8 mouse cellular contexts compared by ENCODE assay signal in genomic region chr4:133095734-133096065, GRCm38 (mm10). TPM values are rescaled to one million over a fixed set of nuclear protein-coding genes. Genes with fewer than 3 reads are reported as not detected.
DNase-seq lines count a peak whose midpoint lies in the region; ATAC-seq and TF ChIP-seq lines count a peak whose summit lies in the region.
"Not testable (repeated sequence)": the region's sequence is repeated elsewhere in the genome, so short reads cannot be mapped to it uniquely, and the experiment has no call there.

No protein-coding gene starts in this region.

- peaks cover 47% of the 10 kb centered on the region for H3K4me1 ChIP-seq in embryonic facial prominence, embryonic 14.5 days (ENCODE audit: control insufficient read depth, insufficient read depth, low read length)
- H3K4me1 ChIP-seq in heart, adult 2 months (ENCODE audit: control insufficient read depth, insufficient read depth, low read length) = peaks cover 25% of the 10 kb centered on the region
- peaks cover 31% of the 10 kb centered on the region for H3K4me1 ChIP-seq in hindbrain, embryonic 14.5 days (replicated peaks; ENCODE audit: control insufficient read depth, insufficient read depth, low read length)
- H3K4me1 ChIP-seq in kidney, postnatal 0 days (replicated peaks; ENCODE audit: insufficient read depth, low read length) = peaks cover 45% of the 10 kb centered on the region
- peaks cover 46% of the 10 kb centered on the region for H3K4me1 ChIP-seq in liver, embryonic 15.5 days (replicated peaks)
- H3K4me1 ChIP-seq in midbrain, embryonic 14.5 days (ENCODE audit: control insufficient read depth, insufficient read depth, low read length) = peaks cover 40% of the 10 kb centered on the region
- H3K4me1 ChIP-seq in spleen, adult 2 months (ENCODE audit: control insufficient read depth, insufficient read depth, insufficient read length) = peaks cover 49% of the 10 kb centered on the region

- DNase-seq in R1 (ENCODE audit: low read depth, low spot score) = peak; percentile 83
- not testable (repeated sequence) for DNase-seq in embryonic facial prominence, embryonic 14.5 days (ENCODE audit: low spot score); heart, adult 2 months; hindbrain, embryonic 14.5 days (ENCODE audit: low spot score); spleen, adult 2 months (ENCODE audit: low read depth in 1 of 2, low spot score in 2 of 2)
- peak; percentile 67 for DNase-seq in kidney, postnatal 0 days (ENCODE audit: low spot score)
- peak; percentile 70 for DNase-seq in midbrain, embryonic 14.5 days

- H3K4me3 ChIP-seq in embryonic facial prominence, embryonic 14.5 days (ENCODE audit: low read depth, low read length) = 0 out of 2 replicates have a peak overlapping the region, but pooled peaks have one; percentile 9
- H3K4me3 ChIP-seq in heart, adult 2 months = peak overlapping the region; percentile 29; the same call in 1 of the 2 replicates
- H3K4me3 ChIP-seq in hindbrain, embryonic 14.5 days (replicated peaks; ENCODE audit: low read length) = 0 out of 2 replicates have a peak overlapping the region, but pooled peaks have one; percentile 7
- H3K4me3 ChIP-seq in kidney, postnatal 0 days (replicated peaks; ENCODE audit: low read depth, low read length) = peak overlapping the region; percentile 9; the same call in 1 of the 2 replicates
- peak overlapping the region; percentile 11; the same call in 1 of the 2 replicates for H3K4me3 ChIP-seq in liver, embryonic 15.5 days (replicated peaks)
- not testable (repeated sequence) for H3K4me3 ChIP-seq in midbrain, embryonic 14.5 days (replicated peaks; ENCODE audit: low read depth, low read length)
- H3K4me3 ChIP-seq in spleen, adult 2 months (ENCODE audit: extremely low read depth, insufficient read depth, insufficient read length) = peak overlapping the region; percentile 44

- not testable (repeated sequence) for TF ChIP-seq POLR2A in heart, adult 2 months (IDR thresholded peaks at IDR 0.05; ENCODE audit: insufficient read depth, low read depth, low read length); spleen, adult 2 months (IDR thresholded peaks at IDR 0.05; ENCODE audit: low read depth, low read length)

- 10% methylated on average over 2 of the region's 3 CpGs for WGBS in embryonic facial prominence, embryonic 14.5 days
- WGBS in heart, adult 2 months = 8% methylated on average over 3 of the region's 3 CpGs
- 13% methylated on average over 3 of the region's 3 CpGs for WGBS in hindbrain, embryonic 14.5 days
- 14% methylated on average over 3 of the region's 3 CpGs for WGBS in kidney, postnatal 0 days
- 48% methylated on average over 3 of the region's 3 CpGs for WGBS in liver, embryonic 15.5 days (ENCODE audit: insufficient replicate concordance)
- 2% methylated on average over 3 of the region's 3 CpGs for WGBS in midbrain, embryonic 14.5 days
- WGBS in spleen, adult 2 months = 49% methylated on average over 3 of the region's 3 CpGs

- H3K4me2 ChIP-seq in embryonic facial prominence, embryonic 14.5 days (ENCODE audit: low read depth, low read length) = peak overlapping the region; percentile 41
- H3K4me2 ChIP-seq in hindbrain, embryonic 14.5 days (replicated peaks) = peak overlapping the region; percentile 42
- H3K4me2 ChIP-seq in kidney, postnatal 0 days (ENCODE audit: low read length) = peak overlapping the region; percentile 30
- H3K4me2 ChIP-seq in liver, embryonic 15.5 days = peak overlapping the region; percentile 38
- peak overlapping the region; percentile 37 for H3K4me2 ChIP-seq in midbrain, embryonic 14.5 days (ENCODE audit: low read length)

- not testable (repeated sequence) for TF ChIP-seq CTCF in heart, adult 2 months (IDR thresholded peaks at IDR 0.05); kidney, postnatal 0 days (IDR thresholded peaks at IDR 0.05; ENCODE audit: low read depth); spleen, adult 2 months (IDR thresholded peaks at IDR 0.05; ENCODE audit: extremely low read depth, insufficient read depth, insufficient read length, insufficient replicate concordance)

- not testable (repeated sequence) for TF ChIP-seq EP300 in heart, adult 2 months (IDR thresholded peaks at IDR 0.05; ENCODE audit: insufficient read depth, low read depth, low read length)

- H3K9ac ChIP-seq in embryonic facial prominence, embryonic 14.5 days (ENCODE audit: low read depth, low read length); liver, embryonic 15.5 days; midbrain, embryonic 14.5 days (replicated peaks; ENCODE audit: low read length): not testable (repeated sequence)
- peak overlapping the region; percentile 12 for H3K9ac ChIP-seq in heart, adult 2 months (ENCODE audit: low read depth, low read length)
- H3K9ac ChIP-seq in hindbrain, embryonic 14.5 days = peak overlapping the region; percentile 39; the same call in 1 of the 2 replicates
- H3K9ac ChIP-seq in kidney, postnatal 0 days (ENCODE audit: low read depth, low read length) = peak overlapping the region; percentile 44; the same call in 1 of the 2 replicates

- H3K79me2 ChIP-seq in heart, adult 2 months (replicated peaks; ENCODE audit: control insufficient read depth, insufficient read depth, low read length) = not testable (repeated sequence)

- not testable (repeated sequence) for H3K27me3 ChIP-seq in embryonic facial prominence, embryonic 14.5 days (replicated peaks; ENCODE audit: control insufficient read depth, insufficient read depth, low read length); heart, adult 2 months (ENCODE audit: control insufficient read depth, insufficient read depth, low read length); hindbrain, embryonic 14.5 days (ENCODE audit: control insufficient read depth, insufficient read depth, low read length); kidney, postnatal 0 days (ENCODE audit: insufficient read depth, low read length); midbrain, embryonic 14.5 days (ENCODE audit: control insufficient read depth, insufficient read depth, low read length); spleen, adult 2 months (ENCODE audit: control insufficient read depth, insufficient read depth, low read length)
- peaks cover 50% of the 10 kb centered on the region for H3K27me3 ChIP-seq in liver, embryonic 15.5 days

- H3K9me3 ChIP-seq in embryonic facial prominence, embryonic 14.5 days (ENCODE audit: control insufficient read depth, low read length); hindbrain, embryonic 14.5 days (ENCODE audit: control insufficient read depth, low read length); kidney, postnatal 0 days (replicated peaks; ENCODE audit: low read length); liver, embryonic 15.5 days (replicated peaks); midbrain, embryonic 14.5 days (ENCODE audit: control insufficient read depth, low read length): not testable (repeated sequence)

- not testable (repeated sequence) for ATAC-seq in embryonic facial prominence, embryonic 14.5 days (ENCODE audit: low read depth); hindbrain, embryonic 14.5 days (ENCODE audit: low FRiP score); kidney, postnatal 0 days (replicated peaks; ENCODE audit: low FRiP score, low read depth); liver, embryonic 15.5 days (ENCODE audit: insufficient read depth); midbrain, embryonic 14.5 days (ENCODE audit: low FRiP score, low TSS enrichment)

- peak overlapping the region; percentile 59 for H3K27ac ChIP-seq in embryonic facial prominence, embryonic 14.5 days (replicated peaks; ENCODE audit: low read depth, low read length)
- H3K27ac ChIP-seq in heart, adult 2 months = peak overlapping the region; percentile 69
- H3K27ac ChIP-seq in hindbrain, embryonic 14.5 days = peak overlapping the region; percentile 87
- H3K27ac ChIP-seq in kidney, postnatal 0 days = peak overlapping the region; percentile 94
- H3K27ac ChIP-seq in liver, embryonic 15.5 days (replicated peaks) = 0 out of 2 replicates have a peak overlapping the region, but pooled peaks have one; percentile 29
- H3K27ac ChIP-seq in midbrain, embryonic 14.5 days (replicated peaks; ENCODE audit: low read depth, low read length) = peak overlapping the region; percentile 86
- H3K27ac ChIP-seq in spleen, adult 2 months (ENCODE audit: insufficient read depth, low read length) = peak overlapping the region; percentile 61

- intact Hi-C loops in heart, adult 2 months (cut with DNase I) = not testable (repeated sequence)

- not testable (repeated sequence) for H3K36me3 ChIP-seq in embryonic facial prominence, embryonic 14.5 days (ENCODE audit: control insufficient read depth, insufficient read depth, low read length); heart, adult 2 months (ENCODE audit: control insufficient read depth, insufficient read depth, low read length); hindbrain, embryonic 14.5 days (replicated peaks; ENCODE audit: control insufficient read depth, insufficient read depth); kidney, postnatal 0 days (ENCODE audit: insufficient read depth, low read length); liver, embryonic 15.5 days (replicated peaks); midbrain, embryonic 14.5 days (ENCODE audit: control insufficient read depth, insufficient read depth, low read length); spleen, adult 2 months (ENCODE audit: control insufficient read depth, insufficient read depth, low read length)

RNA-seq across cellular contexts. Expression of gene Wasf2, which starts 34.6 kb away (rescaled TPM):
- 83.4 and 92.4 TPM in 2 replicates for polyA plus RNA-seq in embryonic facial prominence, embryonic 14.5 days (2014; fragmentation: Nextera tagmentation; extraction: Ambion mirVana)
- 10 to 100 TPM; 77.5 to 83.8 TPM for total RNA-seq in heart, adult 2 months (2021)
- polyA plus RNA-seq in heart, adult 2 months (2012; rRNA removed) = 34.6 and 39.7 TPM in 2 replicates
- polyA plus RNA-seq in hindbrain, embryonic 14.5 days (2014; fragmentation: Nextera tagmentation; extraction: Ambion mirVana) = 21.0 and 23.9 TPM in 2 replicates
- 98.8 and 113 TPM in 2 replicates for polyA plus RNA-seq in kidney, postnatal 0 days (2015; fragmentation: Nextera tagmentation; extraction: Ambion mirVana)
- 44.0 and 52.0 TPM in 2 replicates for polyA plus RNA-seq in liver, embryonic 15.5 days (2015; fragmentation: Nextera tagmentation; extraction: Ambion mirVana)
- polyA plus RNA-seq in midbrain, embryonic 14.5 days (2014; fragmentation: Nextera tagmentation; extraction: Ambion mirVana) = 19.6 and 23.1 TPM in 2 replicates
- 76.2 and 87.6 TPM in 2 replicates for polyA plus RNA-seq in spleen, adult 2 months (2012; rRNA removed)

Comparison
In these comparisons a context has a peak if more than half of its experiments do, and no peak if none do; other contexts are left out.
1. H3K27ac ChIP-seq: peak in every context shown above with its lines; median percentile 94 in kidney, postnatal 0 days; 87 in hindbrain, embryonic 14.5 days; 86 in midbrain, embryonic 14.5 days; 69 in heart, adult 2 months; 61 in spleen, adult 2 months; 59 in embryonic facial prominence, embryonic 14.5 days; 29 in liver, embryonic 15.5 days.